21 mouse cellular contexts compared by ENCODE assay signal in the genomic region with DNA sequence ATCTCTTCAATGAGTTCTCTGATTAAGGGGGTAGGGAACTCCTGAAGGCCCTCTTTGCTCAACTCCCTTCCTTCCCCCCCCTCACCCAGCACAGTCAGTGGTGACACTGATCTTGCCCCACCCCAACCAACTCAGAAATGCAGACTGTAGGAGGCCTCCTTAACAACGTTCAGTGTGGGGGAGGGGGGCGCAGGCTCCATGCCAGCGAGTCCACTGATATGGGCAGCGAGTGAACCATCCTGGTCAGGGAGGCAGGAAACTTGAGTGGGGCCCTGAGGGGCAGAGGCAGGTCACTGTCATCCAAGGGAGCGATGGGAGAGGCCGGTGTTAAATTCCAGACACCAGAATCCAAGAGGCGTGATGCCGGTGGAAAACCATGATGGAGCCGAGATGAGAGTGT.
DNase-seq lines count a peak whose midpoint lies in the region; ATAC-seq and TF ChIP-seq lines count a peak whose summit lies in the region.
"Had no signal": no experiment of that assay in that cellular context is flagged by ENCODE, and none has a peak within 500 bp of the region (broad histone marks: within the 10 kb centered on the region; RNA-seq: fewer than 3 reads in every experiment).

No protein-coding gene starts in this region.

- peaks cover 40% of the 10 kb centered on the region for H3K4me1 ChIP-seq in heart, embryonic 11.5 days (ENCODE audit: control insufficient read depth, insufficient read depth, low read length)
- peaks cover 24% of the 10 kb centered on the region for H3K4me1 ChIP-seq in hindbrain, embryonic 12.5 days
- peaks cover 11% of the 10 kb centered on the region for H3K4me1 ChIP-seq in hindbrain, embryonic 16.5 days (ENCODE audit: control insufficient read depth, insufficient read depth, low read depth, low read length)
- H3K4me1 ChIP-seq in liver, postnatal 0 days (ENCODE audit: insufficient read depth), result peaks cover 7% of the 10 kb centered on the region; the same call in 1 of the 2 replicates

- no peak for TF ChIP-seq CTCF in liver, postnatal 0 days (IDR thresholded peaks at IDR 0.05; ENCODE audit: low read depth)

- peak overlapping the region; percentile 40 for H3K4me2 ChIP-seq in heart, embryonic 11.5 days
- no peak overlapping the region for H3K4me2 ChIP-seq in hindbrain, embryonic 12.5 days (replicated peaks)
- no peak overlapping the region for H3K4me2 ChIP-seq in hindbrain, embryonic 16.5 days (ENCODE audit: low read length)
- H3K4me2 ChIP-seq in liver, postnatal 0 days (ENCODE audit: low read depth, low read length), result no peak overlapping the region
- H3K4me2 ChIP-seq: limb, embryonic 12.5 days; liver, embryonic 15.5 days; midbrain, embryonic 13.5 days; neural tube, embryonic 15.5 days had no signal

- 0 out of 2 replicates have a peak overlapping the region, but pooled peaks have one; percentile 7 for H3K27ac ChIP-seq in heart, embryonic 11.5 days (ENCODE audit: low read depth, low read length)
- H3K27ac ChIP-seq in hindbrain, embryonic 12.5 days, result peak overlapping the region; percentile 35; the same call in 1 of the 2 replicates
- H3K27ac ChIP-seq in hindbrain, embryonic 16.5 days (ENCODE audit: low read depth, low read length), result no peak overlapping the region
- no peak overlapping the region for H3K27ac ChIP-seq in liver, postnatal 0 days (ENCODE audit: low read depth)
- H3K27ac ChIP-seq: forebrain, embryonic 10.5 days; limb, embryonic 12.5 days; liver, embryonic 15.5 days; midbrain, embryonic 13.5 days; neural tube, embryonic 15.5 days had no signal

- DNase-seq in heart, adult 8-10 months (ENCODE audit: low spot score), result no peak
- DNase-seq in liver, result peak; percentile 48
- no peak for DNase-seq in liver, postnatal 0 days
- peak; percentile 43 for DNase-seq in skeletal muscle tissue, adult 2 months (ENCODE audit: low read depth, low spot score)
- no peak for DNase-seq in spleen, postnatal 10 days (ENCODE audit: low spot score in 2 of 2)
- DNase-seq: cerebellum, adult 18-20 months; cerebellum, postnatal 25 days; embryo, embryonic 11 days; forebrain, postnatal 0 days; lung, postnatal 10 days; spleen, adult 18-20 months; thymus, adult 2 months had no signal

- ATAC-seq in heart, embryonic 11.5 days (replicated peaks; ENCODE audit: insufficient number of reproducible peaks, low FRiP score, low TSS enrichment), result no peak
- ATAC-seq in hindbrain, embryonic 12.5 days (ENCODE audit: low FRiP score), result no peak
- no peak for ATAC-seq in hindbrain, embryonic 16.5 days
- ATAC-seq in liver, postnatal 0 days, result no peak
- ATAC-seq: forebrain, postnatal 0 days; inflammation-experienced regulatory T-cells, adult 6 months; midbrain, embryonic 13.5 days had no signal

- H3K27me3 ChIP-seq in heart, embryonic 11.5 days (ENCODE audit: control insufficient read depth, insufficient read depth, low read length), result no peaks in the 10 kb centered on the region
- no peaks in the 10 kb centered on the region for H3K27me3 ChIP-seq in hindbrain, embryonic 12.5 days
- H3K27me3 ChIP-seq in hindbrain, embryonic 16.5 days (replicated peaks; ENCODE audit: control insufficient read depth, insufficient read depth, low read length), result no peaks in the 10 kb centered on the region
- H3K27me3 ChIP-seq in liver, postnatal 0 days (ENCODE audit: insufficient read depth, low read length), result no peaks in the 10 kb centered on the region
- H3K27me3 ChIP-seq: limb, embryonic 12.5 days; liver, embryonic 15.5 days; midbrain, embryonic 13.5 days; neural tube, embryonic 15.5 days had no signal

- no peak for TF ChIP-seq EP300 in liver, postnatal 0 days (IDR thresholded peaks at IDR 0.05; ENCODE audit: low read depth)

- 0 out of 2 replicates have a peak overlapping the region, but pooled peaks have one; percentile 34 for H3K9ac ChIP-seq in heart, embryonic 11.5 days (ENCODE audit: low read depth, low read length)
- no peak overlapping the region for H3K9ac ChIP-seq in hindbrain, embryonic 12.5 days
- no peak overlapping the region for H3K9ac ChIP-seq in hindbrain, embryonic 16.5 days (ENCODE audit: low read depth, low read length)
- H3K9ac ChIP-seq in liver, postnatal 0 days (replicated peaks), result no peak overlapping the region
- H3K9ac ChIP-seq: forebrain, postnatal 0 days; limb, embryonic 12.5 days; liver, embryonic 15.5 days; midbrain, embryonic 13.5 days; neural tube, embryonic 15.5 days had no signal

- no peaks in the 10 kb centered on the region for H3K9me3 ChIP-seq in heart, embryonic 11.5 days (replicated peaks; ENCODE audit: control insufficient read depth, low read length)
- H3K9me3 ChIP-seq in hindbrain, embryonic 12.5 days (replicated peaks), result no peaks in the 10 kb centered on the region
- no peaks in the 10 kb centered on the region for H3K9me3 ChIP-seq in hindbrain, embryonic 16.5 days (ENCODE audit: control insufficient read depth, low read length)
- no peaks in the 10 kb centered on the region for H3K9me3 ChIP-seq in liver, postnatal 0 days (ENCODE audit: low read length)
- H3K9me3 ChIP-seq: forebrain, embryonic 10.5 days; limb, embryonic 12.5 days; liver, embryonic 15.5 days; midbrain, embryonic 13.5 days; neural tube, embryonic 15.5 days had no signal

- no peak overlapping the region for H3K4me3 ChIP-seq in heart, embryonic 11.5 days (ENCODE audit: low read depth, low read length)
- H3K4me3 ChIP-seq in hindbrain, embryonic 12.5 days, result no peak overlapping the region
- no peak overlapping the region for H3K4me3 ChIP-seq in hindbrain, embryonic 16.5 days (ENCODE audit: low read length)
- H3K4me3 ChIP-seq in liver, postnatal 0 days (ENCODE audit: low read depth, low read length), result no peak overlapping the region
- H3K4me3 ChIP-seq: forebrain, embryonic 10.5 days; limb, embryonic 12.5 days; liver, embryonic 15.5 days; midbrain, embryonic 13.5 days; neural tube, embryonic 15.5 days had no signal

- H3K36me3 ChIP-seq in heart, embryonic 11.5 days (ENCODE audit: control insufficient read depth, insufficient read depth, low read length), result no peaks in the 10 kb centered on the region
- no peaks in the 10 kb centered on the region for H3K36me3 ChIP-seq in hindbrain, embryonic 12.5 days
- no peaks in the 10 kb centered on the region for H3K36me3 ChIP-seq in hindbrain, embryonic 16.5 days (ENCODE audit: control insufficient read depth, insufficient read depth, low read length)
- H3K36me3 ChIP-seq in liver, postnatal 0 days (replicated peaks; ENCODE audit: insufficient read depth, low read length), result no peaks in the 10 kb centered on the region
- H3K36me3 ChIP-seq: forebrain, embryonic 10.5 days; limb, embryonic 12.5 days; liver, embryonic 15.5 days; midbrain, embryonic 13.5 days; neural tube, embryonic 15.5 days had no signal

- 25% methylated on average over 9 of the region's 9 CpGs for WGBS in heart, embryonic 11.5 days (ENCODE audit: insufficient replicate concordance)
- WGBS in hindbrain, embryonic 12.5 days, result 56% methylated on average over 9 of the region's 9 CpGs
- 62% methylated on average over 9 of the region's 9 CpGs for WGBS in hindbrain, embryonic 16.5 days
- 62% methylated on average over 9 of the region's 9 CpGs for WGBS in liver, postnatal 0 days (ENCODE audit: insufficient replicate concordance)

Comparison
In these comparisons a context has a peak if more than half of its experiments do, and no peak if none do; other contexts are left out.
1. H3K27ac ChIP-seq: peak in heart, embryonic 11.5 days (single experiment) and hindbrain, embryonic 12.5 days (single experiment); none in hindbrain, embryonic 16.5 days (single experiment) and liver, postnatal 0 days (single experiment).
2. DNase-seq: peak in liver (single experiment) and skeletal muscle tissue, adult 2 months (single experiment); none in heart, adult 8-10 months (single experiment), liver, postnatal 0 days (single experiment) and spleen, postnatal 10 days (0 of 2).